Mouse (Mus musculus): Measurements from ENCODE around the gene Slc35f3.

Slc35f3 gene

DNA sequence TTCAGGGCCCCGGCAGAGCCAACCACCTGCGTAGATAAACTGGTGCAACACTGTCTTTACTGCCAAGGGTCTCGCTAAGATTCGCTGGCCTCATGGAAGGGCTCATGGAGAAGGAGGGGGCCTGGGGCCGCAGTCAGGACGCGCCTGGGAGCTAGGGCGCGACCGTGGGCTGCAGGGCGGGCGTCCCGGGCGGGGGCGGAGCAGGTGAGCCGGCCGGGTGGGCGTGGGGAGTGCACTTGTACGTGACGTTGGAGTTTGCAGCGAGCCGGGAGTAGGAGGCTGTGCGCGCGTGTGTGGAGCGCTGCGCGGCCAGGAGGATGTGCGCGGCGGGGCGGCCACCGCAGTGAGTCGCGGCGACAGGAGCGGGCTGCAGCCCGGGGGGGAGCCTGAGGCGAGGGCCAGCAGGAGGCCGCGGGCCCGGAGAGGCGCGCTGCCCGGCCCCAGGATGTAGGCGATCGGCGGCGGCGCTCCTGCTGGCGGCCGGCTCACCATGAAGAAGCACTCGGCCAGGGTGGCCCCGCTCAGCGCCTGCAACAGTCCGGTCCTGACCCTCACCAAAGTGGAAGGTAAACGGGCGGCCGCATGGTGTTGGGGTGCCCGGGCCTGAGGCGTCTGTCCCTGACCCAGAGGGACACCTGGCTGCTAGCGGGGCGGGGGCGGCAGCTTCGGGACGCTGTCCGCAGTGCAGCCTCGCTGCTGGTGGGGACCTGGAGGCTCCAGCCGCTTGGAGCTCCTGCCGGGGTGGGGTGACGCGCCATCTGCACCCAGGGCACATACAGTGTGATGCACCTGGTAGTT lies at the start of gene Slc35f3:
Gene Slc35f3, plus strand, starts transcription at position 263 of the 798 bp plus-strand sequence.
- peak; percentile 70 for DNase-seq

DNA sequence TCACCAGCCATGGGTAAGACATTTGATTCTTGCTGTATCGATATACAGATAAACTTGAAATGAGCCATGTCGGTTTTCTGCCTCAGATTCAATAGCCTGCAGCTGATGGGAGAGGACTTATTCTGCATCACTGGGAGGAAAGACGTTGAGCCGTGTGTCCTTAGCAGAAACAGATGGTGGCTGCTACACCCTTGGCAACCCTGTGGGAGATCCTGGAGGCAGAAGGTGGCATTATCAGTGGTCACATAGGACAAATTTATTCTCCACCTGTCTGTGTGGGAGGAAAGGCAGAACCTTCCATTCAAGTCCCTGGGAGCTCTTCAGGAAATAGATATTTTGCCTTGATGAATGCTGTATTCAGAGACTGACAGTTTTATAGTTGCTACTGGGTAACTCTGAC lies 47.9 kb upstream of the Slc35f3 start:
- DNase-seq = peak; percentile 60

DNA sequence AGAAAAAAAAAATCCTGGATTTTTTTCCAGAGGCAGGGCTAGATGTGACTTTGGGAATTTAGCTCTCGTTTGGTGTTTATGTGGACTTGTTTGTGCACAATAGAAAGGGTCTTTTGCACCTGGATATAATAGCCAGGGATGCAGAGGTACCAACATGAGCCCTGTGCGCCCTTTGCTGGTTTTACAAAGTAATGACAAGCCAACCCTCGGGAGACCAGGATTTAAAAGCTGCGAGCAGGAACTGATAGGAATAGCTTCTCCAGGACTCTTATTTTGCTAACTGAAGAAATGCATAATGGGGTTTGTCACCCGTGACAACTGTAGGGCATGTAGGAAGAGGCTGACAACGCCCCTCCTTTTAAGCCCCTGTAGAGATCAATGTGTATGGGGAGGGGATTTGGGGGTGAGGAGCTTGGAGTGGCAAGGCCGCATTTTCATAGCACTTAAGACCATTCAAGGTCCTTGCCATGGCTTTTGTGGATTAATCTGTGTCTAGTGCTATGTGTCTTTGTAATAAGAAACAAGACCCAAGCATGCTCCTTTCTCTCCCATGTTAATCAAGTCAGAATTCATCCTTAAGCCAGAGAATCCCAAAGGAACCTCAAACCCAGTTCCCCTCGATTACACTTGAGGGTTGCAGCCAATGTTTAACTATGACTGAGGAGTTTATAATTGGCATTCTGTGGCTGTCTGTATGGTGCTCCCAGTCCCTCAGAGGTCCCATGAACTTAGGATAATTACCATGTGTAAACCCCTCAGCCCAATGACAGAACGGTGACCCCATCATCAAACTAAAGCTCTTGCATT lies 41.6 kb upstream of the Slc35f3 start:
- no peak for DNase-seq

DNA sequence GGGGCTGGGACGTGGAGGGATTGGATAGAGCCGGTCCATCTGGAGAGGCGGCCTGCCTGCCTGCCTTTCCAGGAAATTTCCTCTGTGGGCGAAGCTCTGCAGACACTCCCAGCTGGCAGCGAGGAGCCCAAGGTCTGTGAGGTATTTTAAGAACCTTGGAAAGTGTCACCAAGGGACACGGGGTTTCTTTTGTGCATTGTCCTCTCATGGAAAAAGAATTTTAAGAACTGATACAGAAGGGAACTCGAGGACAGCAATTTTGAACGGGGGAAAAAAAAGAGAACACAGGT lies 41.0 kb upstream of the Slc35f3 start:
- DNase-seq = no peak

DNA sequence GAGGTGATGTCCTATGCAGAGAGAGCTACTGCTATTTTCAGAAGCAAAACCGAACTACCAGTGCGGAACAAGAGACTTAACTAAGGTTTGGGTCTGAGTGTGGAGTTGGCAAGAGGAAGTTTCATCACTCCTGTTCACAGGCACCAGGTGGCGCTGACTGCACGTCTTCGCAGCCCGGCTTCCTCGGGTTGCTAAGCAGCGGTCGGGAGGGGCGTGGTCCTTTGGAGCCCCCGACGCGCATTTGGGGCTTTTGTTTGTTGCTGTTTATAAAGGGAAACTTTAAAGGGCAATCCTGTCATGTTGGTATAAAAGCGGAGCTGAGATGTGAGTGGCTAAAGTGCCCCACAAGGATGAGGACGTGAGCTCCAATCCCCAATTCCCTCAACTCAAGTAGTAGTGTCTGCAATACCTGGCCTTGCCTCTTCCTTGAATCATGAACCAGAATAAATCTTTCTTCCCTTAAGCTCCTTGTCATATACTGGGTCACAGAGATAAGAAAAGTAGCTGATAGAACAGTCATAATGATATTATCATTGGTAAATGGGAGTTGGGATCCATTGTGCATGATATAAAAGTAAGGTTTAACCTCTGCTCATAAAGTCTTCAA lies 40.1 kb upstream of the Slc35f3 start:
- DNase-seq = peak; percentile 72

DNA sequence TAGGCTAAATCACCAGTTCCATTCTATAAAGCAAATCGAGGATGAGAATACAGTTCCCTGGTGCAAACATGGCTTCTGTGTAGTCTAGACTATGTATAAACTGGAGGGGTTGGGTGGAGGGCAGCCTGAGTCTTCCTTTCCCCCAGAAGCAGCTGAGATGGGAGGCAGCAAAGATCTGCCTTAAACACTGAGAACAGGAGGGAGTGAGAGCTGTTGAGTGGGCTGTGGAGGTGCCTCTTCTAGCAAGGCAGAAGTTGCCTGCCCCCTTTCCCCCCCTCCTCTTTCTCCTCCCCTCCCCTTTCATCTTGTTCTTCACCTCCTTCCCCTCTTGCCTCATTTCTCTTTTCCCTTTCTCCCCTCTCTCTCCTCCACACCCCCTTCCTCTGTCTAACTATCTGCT lies 33.2 kb upstream of the Slc35f3 start:
- no peak for DNase-seq

DNA sequence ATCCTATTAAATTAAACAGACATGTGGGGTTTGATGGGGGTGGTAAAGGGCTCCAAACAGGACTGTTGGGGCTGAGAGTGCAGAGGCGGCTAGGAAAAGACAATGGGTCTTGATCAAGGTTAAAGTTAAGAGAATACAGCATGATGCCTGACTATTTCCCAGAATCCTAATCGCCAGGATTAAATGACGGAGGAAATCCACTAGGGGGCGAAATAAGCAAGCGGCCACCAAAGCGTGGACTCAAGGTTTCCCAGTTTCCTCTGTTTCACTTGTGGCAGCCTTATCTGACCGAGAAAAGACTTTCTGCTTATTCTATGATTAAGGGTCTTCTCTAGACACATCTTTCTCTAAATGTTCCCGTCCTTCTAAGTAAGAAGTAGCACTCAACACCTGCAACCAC lies 31.2 kb upstream of the Slc35f3 start:
- DNase-seq = peak; percentile 36

DNA sequence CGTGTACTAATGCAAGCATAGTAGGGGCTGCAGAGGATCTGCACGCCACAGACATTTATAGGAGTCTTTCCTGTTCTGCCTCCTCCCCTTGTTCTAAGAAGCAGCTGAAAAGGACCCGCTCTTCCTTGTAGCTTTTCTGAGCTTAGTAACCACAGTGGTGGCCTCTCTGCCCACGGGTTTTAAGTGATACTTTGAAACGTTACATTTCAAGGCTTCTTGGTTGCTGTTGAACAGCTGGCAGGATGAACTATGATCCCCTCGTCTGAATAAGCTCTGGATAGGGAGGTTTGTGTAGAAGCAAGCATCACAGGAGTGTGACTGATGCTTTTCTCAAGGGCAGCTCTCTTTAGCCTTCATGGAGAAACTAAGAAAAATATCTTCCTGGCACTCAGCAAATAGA lies 28.6 kb upstream of the Slc35f3 start:
- no peak for DNase-seq

DNA sequence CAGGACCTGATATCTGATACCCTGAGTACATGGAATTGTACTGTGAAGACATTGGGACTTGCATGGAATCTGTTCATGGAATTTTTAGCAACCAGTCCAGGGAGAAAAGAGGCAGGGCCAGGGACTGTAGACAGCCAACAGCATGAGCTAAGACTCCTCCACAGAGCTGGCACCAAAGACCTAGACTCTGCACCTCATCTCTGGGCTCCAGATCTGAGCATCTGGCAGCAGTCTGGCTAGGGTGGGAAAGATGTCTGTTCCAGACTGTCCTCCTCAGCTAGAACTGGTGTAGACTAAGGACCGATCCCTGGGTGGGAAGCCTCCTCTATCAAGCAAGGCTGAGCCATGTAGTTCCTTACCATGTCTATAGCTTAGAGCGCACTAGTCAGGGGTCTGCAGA lies 25.9 kb upstream of the Slc35f3 start:
- DNase-seq = no peak

DNA sequence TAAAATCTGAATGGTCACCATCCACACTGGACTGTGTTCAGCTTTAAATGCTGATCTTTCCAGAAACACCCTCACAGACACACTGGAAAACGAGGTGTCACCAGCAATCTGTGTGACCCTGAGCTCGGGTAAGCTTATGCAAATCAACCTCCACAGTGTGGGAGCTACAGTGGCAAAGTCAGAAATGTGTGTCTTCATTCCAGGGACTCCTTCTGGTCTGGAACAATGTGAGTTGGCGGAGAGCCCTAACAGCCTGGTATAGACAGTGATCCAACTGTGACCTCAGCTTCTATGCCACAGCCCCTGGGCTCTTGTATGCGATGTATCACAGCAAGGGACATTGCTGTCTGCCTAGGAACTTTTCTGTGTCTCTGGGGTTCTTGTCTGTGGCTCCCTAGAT lies 25.3 kb upstream of the Slc35f3 start:
- peak; percentile 59 for DNase-seq

DNA sequence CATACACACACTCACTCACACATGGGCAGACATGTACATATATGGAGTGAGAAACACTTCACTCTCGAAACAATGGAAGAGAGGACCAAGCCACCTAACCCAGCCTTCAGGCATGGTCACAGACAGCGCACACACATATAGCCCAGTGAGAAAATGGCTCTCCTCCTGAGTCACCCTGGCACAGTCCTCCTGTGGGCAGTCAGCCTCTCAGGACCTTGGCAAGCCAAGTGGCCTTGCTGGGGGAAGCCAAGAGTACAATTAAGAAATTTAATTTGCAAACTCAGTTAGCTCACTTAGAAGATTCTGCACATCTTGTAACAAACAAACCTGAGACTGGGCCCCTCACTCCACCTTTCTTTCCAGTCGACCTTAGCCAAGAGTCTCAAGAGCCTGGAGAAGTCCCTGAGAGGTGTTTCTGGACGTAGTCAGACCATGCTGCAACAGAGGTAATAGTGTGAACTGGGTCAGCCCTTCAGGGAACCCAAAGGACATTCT lies 23.4 kb upstream of the Slc35f3 start:
- DNase-seq = no peak

DNA sequence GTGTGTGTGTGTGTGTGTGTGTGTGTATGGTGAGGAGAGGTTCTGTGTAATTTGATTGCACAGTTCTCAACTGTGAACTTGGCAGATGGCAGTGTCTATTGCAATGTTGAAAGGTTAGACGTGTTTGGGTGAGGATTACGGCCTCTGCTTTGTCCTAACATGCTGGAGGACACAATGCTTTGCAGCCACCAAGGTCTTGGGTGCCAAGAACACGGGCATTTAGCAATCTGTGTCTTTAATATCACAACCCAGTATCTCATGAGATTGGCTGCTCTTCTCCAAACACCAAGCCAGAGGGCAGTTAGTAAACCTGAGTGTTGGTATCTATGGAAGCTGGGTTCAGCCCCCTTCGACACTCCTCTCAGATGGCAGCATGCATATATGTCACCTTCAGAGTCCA lies 22.5 kb upstream of the Slc35f3 start:
- no peak for DNase-seq

DNA sequence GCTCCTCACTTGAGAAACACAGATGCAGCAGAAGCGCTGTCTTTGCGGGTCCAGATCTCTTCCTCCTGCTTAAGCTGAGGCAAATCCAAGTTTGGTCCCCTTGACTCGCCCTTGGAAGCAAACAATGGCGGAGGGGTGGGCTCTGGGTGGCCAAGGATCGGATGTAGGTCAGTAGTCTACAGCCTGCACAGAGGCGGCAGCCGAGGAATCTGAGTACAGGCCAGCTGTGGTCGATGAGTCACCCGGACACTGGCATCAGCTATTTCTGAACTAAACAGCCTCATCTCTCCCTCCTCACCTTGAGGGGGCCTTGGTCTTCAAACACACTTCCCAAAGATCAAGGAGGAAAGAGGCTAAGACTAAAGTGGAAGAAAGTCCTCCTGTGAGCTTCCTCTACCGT lies 6.4 kb upstream of the Slc35f3 start:
- no peak for DNase-seq

DNA sequence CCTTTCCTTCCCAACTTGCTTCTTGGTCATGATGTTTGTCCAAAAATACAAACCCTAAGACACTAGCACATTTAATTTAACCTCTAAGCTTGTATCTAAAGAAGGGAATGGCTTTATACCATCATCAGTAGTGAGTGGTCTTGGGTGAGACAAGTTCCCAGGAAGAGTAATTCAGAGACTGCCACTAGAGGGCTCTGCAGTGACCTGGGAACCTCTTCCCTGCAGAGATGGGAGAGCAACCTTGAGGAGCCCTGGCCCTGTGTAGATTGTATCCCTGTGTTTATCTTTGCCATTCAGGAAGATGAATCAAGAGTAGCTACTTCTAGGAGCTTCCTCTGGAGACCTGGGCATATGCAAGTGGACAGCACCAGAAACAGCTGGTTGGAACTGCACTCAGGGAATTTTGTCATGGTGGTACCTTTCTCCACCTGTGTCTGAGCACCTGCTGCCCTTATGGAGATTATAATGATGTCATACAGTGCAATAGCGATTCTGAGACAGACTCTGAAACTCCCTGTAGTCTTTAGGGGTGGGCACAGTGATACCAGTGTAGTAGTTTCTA lies 993 bp upstream of the Slc35f3 start:
- DNase-seq = peak; percentile 76

DNA sequence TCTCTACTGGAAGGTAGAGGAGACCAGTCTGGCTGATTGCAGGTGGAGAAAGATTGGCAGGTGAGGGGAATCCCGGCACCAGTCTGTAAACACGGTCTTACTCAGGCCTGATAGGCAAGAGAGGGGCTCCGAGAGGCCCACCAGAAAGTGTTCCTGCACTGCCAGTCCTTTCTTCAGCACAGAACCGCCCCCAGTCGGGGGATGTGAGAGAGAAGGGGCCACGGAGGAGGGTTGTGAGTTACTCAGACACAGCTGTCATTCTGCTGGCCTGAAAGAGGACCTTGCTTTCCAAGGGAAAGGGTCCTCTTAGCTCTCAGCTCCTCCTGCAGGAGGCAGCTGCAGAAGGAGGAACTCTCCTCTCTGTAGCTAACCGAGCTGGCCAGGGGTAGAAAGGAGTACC lies 975 bp downstream of the Slc35f3 start:
- DNase-seq = peak; percentile 25

DNA sequence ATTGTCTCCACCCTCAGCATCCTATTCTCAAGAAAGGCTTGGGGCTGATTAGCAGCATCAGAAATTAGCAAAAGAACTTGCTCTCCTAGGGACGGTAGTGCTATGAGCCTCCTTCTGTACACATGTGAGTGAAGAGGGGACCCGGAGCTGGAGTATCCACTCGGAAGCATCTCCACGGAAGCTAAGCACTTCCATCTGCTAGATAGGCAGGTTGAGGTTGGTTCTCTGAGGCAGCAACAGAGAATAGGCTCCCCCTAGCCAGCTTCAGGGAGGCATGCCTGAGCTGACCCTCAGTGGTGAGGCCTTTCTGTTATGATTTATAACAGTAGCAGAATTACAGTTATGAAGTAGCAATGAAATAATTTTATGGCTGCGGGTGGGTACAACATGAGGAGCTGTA lies 2.0 kb downstream of the Slc35f3 start:
- DNase-seq = peak; percentile 36

DNA sequence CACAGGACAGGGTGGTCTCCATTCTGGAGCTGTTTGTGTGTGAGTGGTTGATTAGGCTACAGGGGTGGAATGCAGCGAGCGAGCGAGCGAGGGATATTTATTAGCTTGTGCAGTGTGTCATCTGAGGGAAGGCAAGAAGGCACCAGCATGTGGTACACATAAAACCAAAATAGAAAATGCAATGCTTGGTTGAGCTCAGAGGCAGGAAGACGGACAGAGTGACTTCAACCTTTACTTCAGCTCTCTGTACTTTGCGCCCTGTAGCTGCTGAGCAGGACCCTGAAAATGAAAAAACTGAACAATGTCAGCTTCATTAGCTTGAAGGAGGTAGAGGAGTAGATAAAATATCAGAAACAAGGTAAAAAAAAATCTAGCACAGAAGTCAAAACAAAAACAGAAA lies 3.2 kb downstream of the Slc35f3 start:
- no peak for DNase-seq

DNA sequence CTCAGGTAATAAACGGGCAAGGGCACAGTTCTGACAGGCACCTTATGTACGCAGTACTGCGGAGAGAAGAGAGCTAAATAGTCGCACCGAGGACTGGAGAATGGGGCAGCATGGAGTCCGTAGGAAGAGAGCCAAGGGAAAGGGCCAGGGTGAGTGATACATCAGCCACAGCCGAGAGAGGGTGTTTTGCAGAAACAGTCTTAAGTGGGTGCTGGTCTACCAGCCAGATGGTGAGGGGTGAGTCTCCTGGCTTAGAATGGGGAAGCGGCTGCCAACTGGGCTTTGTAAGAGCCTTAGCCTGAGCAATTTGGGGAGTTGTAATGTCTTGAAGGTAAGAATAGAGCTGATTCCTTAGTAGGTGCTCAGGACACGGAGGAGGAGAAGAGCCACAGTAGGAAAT lies 8.8 kb downstream of the Slc35f3 start:
- no peak for DNase-seq

DNA sequence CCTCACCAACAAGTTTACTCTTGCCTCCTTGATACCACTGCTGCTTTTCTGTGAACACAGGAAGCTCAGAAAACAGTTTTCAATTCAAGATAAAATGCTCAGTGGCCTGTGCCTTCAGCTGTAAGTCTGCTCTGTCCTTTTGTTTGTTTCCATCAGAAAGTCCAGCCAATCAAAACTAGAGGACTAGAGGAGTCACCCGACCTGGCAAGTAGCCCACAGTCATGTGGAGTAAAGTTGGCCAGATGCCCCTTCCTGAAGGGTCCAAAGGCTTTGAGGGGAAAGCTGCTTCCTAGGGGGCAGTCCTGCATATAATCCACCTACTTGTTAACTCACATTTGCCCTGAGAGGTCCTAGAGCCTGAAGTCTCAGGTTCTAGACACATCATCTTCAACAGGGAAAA lies 10.7 kb downstream of the Slc35f3 start:
- DNase-seq = peak; percentile 39

DNA sequence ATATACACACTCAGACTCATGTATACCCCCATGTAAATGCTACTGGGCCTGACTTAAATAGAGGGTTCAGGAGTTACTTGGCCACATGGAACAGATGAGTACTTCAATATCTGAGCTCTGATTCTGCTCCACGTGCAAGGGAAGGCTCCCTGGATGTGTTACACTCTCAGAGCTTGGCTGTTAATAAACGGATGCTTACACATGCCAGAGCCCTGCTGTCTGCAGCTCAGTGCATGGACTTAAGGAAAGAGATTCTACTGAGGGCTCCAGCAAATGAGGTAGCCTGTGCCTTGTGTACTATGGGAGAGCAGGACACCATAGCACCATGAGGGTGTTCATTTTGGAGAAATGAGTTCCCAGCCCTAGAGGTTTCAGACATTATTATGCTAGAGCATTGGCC lies 26.6 kb downstream of the Slc35f3 start:
- DNase-seq = no peak

DNA sequence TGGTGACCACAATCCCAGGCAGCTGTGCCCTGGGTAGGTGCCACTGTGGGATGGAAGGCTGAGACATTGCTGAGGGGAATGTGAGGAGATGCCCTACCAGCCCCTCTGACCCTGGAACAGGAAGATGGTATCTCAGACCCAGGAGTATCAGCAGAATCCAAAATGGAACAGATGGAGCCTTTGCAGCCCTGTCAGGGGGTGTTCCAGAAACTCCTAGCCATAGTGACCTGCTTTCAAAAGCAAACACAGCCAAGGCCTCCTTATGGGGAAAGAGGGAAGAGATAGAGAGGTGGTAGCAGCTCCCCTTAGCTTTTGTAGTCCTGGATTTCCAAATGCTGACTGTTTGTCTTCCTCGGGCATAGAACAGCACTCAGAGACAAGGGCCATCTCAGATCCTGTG lies 27.8 kb downstream of the Slc35f3 start:
- peak; percentile 63 for DNase-seq

DNA sequence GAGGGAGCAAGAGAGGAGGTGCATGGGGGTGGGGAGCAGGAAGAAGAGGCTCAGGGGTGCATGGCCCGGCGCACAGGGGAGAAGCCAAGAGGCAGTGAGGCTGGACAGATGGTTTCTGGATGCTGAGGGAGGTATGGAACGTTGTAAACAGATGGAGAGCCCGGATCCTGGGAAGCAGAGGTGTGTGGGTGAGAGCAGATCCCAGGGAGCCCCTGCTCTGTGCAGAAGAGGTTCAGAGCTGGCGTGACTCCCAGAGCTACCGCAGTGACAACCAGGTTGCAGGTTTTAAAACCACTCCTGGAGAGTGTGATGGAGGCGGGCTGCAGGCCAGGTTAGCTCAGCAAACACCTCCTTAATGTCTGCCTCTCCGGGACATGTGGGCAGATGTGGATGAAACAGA lies 28.4 kb downstream of the Slc35f3 start:
- DNase-seq = peak; percentile 78

DNA sequence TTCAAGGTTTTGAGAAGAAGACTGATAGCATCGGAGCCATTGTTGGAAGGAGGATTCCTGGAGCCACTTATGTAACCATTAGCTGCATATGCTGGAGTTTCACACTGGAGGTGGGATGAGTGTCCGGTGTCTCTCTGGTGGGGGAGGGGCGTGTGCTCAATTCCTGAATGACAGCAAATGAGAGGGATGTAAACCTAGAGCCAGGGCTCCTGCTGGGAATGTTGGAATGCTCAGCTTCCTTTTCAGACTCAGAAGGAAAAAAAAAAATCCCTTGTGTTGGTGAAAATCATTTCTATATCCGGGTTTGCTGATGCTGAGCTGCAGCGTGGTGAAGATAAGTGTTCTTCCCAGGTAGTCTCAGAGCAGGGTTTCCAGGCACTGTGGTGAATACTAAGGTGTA lies 29.4 kb downstream of the Slc35f3 start:
- peak; percentile 40 for DNase-seq

DNA sequence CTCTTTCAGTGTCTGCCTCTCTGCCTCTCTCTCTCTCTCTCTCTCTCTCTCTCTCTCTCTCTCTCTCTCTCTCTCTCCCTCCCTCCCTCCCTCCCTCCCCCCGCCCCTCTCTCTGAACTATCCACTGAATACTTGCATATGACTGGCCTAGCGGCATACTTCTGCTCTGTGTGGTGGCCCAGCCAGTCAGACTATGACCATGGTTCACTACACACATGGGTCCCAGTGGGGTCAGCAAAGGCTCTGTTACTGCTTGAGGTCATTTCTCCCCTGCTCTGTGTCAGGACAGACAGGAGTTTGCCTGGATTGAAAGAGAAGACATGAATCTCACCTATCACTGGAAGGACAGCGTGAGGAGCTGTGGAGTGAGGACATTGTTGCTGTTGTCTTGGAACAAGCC lies 40.5 kb downstream of the Slc35f3 start:
- DNase-seq = no peak
